Mouse (Mus musculus): ENCODE measurements around the gene Gbx1. TPM values are rescaled to one million over a fixed set of nuclear protein-coding genes. Genes with fewer than 3 reads are reported as not detected.

Gene Gbx1
- total and polyA plus RNA-seq, 2 experiments from 2014 or later: 1.3 to 4.8 TPM

DNA sequence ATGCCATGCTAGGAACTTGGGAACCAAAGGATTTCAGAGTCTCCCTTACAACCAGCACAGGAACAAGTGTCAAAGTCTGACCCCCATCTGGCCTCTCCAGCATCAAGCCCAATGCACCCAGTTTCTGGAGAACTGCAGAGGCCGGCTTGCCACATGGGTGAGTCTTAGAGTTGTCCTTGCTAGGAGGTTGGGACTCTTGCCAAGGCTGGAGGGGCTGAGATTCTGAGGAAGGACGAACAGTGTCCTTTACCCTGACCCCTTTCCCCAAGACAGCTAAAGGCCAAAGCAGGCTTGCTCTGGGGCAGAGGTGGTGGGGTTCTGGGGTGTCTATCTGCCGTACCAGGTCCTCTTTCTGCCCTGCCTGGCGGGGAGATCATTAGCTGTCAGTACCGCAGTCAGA is 9.5 kb upstream of the Gbx1 start:
- TF ChIP-seq CTCF (IDR thresholded peaks at IDR 0.05; ENCODE audit: low read depth): no peak
- WGBS: 46% methylated on average over 5 of the region's 5 CpGs
- H3K9ac ChIP-seq: no peak overlapping the region
- no peak overlapping the region for H3K4me2 ChIP-seq (ENCODE audit: low read depth)
- H3K27me3 ChIP-seq (ENCODE audit: insufficient read depth, low read length): no peaks in the 10 kb centered on the region
- DNase-seq (no peak), ATAC-seq (no peak)
- H3K9me3 ChIP-seq (ENCODE audit: low read length): no peaks in the 10 kb centered on the region
- H3K36me3 ChIP-seq (ENCODE audit: insufficient read depth): no peaks in the 10 kb centered on the region
- no peak overlapping the region for H3K27ac ChIP-seq (ENCODE audit: low read depth, low read length)
- H3K4me3 ChIP-seq (ENCODE audit: low read depth, low read length): no peak overlapping the region
- no peaks in the 10 kb centered on the region for H3K4me1 ChIP-seq (ENCODE audit: insufficient read depth)

DNA sequence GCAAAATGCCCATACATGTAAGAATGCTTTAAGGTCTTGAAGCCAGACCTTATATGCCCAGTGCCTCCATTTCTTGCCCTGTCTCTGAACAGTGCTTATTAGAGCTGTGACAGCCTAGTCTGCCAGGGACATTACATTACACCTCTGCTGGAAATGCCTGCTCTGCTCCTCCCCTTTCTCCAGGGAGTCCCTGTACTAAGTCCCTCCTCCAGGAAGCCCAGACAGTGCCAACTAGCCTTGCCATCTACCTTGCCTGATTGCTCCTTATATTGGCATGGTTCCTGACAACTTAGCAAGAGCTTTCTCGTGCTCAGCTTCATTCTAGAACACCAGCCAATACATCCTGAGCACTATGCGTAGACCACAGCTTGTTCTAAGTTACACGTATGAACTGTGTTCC is 8.7 kb upstream of the Gbx1 start:
- H3K36me3 ChIP-seq (ENCODE audit: insufficient read depth): no peaks in the 10 kb centered on the region
- H3K27me3 ChIP-seq (ENCODE audit: insufficient read depth, low read length): no peaks in the 10 kb centered on the region
- WGBS: 66% methylated on average over 3 of the region's 3 CpGs
- no peak for DNase-seq
- no peaks in the 10 kb centered on the region for H3K4me1 ChIP-seq (ENCODE audit: insufficient read depth)
- no peak overlapping the region for H3K4me3 ChIP-seq (ENCODE audit: low read depth, low read length)
- no peak for TF ChIP-seq CTCF (IDR thresholded peaks at IDR 0.05; ENCODE audit: low read depth)
- no peak overlapping the region for H3K27ac ChIP-seq (ENCODE audit: low read depth, low read length)
- ATAC-seq: no peak
- H3K9me3 ChIP-seq (ENCODE audit: low read length): no peaks in the 10 kb centered on the region
- H3K4me2 ChIP-seq (ENCODE audit: low read depth): no peak overlapping the region
- H3K9ac ChIP-seq: no peak overlapping the region

DNA sequence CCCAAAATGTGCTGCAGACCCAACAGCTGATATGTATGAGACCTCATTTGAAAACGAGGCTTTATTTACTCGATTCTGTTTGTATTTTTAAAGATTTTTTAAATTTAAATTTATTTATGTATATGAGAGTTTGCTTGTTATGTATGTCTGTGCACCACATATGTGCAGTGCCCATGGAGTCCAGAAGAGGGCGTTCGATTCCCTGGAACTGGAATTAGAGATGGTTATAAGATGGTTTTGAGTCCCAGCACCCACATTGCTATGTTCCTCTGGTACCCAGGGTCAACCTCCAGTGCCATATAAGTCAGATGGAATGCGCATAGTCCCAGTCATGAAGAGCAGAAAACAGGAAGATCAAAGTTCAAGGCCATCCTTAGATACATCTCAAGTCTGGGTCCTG is 7.3 kb upstream of the Gbx1 start:
- no peak overlapping the region for H3K4me2 ChIP-seq (ENCODE audit: low read depth)
- no peak overlapping the region for H3K4me3 ChIP-seq (ENCODE audit: low read depth, low read length)
- WGBS: 61% methylated on average over 5 of the region's 5 CpGs
- no peak for ATAC-seq
- no peak for DNase-seq
- no peak overlapping the region for H3K27ac ChIP-seq (ENCODE audit: low read depth, low read length)
- H3K27me3 ChIP-seq (ENCODE audit: insufficient read depth, low read length): 0 out of 2 replicates have a peak, but pooled peaks cover 5% of the 10 kb centered on the region
- H3K4me1 ChIP-seq (ENCODE audit: insufficient read depth): no peaks in the 10 kb centered on the region
- peak; percentile 24; the same call in 1 of the 2 replicates for TF ChIP-seq CTCF (IDR thresholded peaks at IDR 0.05; ENCODE audit: low read depth)
- H3K9me3 ChIP-seq (ENCODE audit: low read length): no peaks in the 10 kb centered on the region
- no peak overlapping the region for H3K9ac ChIP-seq
- H3K36me3 ChIP-seq (ENCODE audit: insufficient read depth): no peaks in the 10 kb centered on the region

DNA sequence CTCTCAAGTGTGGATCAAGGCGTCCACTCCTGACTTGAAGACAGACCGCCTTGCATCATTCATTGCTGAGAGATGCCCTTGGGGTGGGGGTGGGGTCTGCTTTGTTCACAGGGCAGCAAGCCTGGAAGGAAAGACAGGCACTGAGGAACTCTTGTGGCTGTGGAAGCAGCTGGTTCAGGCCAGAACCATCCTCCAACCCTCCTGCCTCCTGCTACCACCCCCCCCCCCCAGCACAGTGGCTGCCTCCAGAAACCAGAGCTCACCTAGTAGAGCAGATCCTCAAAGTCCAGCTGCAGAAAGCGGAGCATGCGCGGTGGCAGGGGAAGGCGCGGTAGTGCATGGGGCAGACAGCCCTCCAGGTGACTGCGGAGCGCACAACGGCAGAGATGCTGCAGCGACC is 6.4 kb upstream of the Gbx1 start:
- WGBS: 57% methylated on average over 11 of the region's 11 CpGs
- peaks cover 13% of the 10 kb centered on the region for H3K27me3 ChIP-seq (ENCODE audit: insufficient read depth, low read length)
- no peak overlapping the region for H3K9ac ChIP-seq
- H3K9me3 ChIP-seq (ENCODE audit: low read length): no peaks in the 10 kb centered on the region
- no peaks in the 10 kb centered on the region for H3K36me3 ChIP-seq (ENCODE audit: insufficient read depth)
- H3K4me2 ChIP-seq (ENCODE audit: low read depth): no peak overlapping the region
- DNase-seq: no peak
- H3K27ac ChIP-seq (ENCODE audit: low read depth, low read length): no peak overlapping the region
- ATAC-seq: no peak
- no peaks in the 10 kb centered on the region for H3K4me1 ChIP-seq (ENCODE audit: insufficient read depth)
- no peak overlapping the region for H3K4me3 ChIP-seq (ENCODE audit: low read depth, low read length)
- no peak for TF ChIP-seq CTCF (IDR thresholded peaks at IDR 0.05; ENCODE audit: low read depth)

DNA sequence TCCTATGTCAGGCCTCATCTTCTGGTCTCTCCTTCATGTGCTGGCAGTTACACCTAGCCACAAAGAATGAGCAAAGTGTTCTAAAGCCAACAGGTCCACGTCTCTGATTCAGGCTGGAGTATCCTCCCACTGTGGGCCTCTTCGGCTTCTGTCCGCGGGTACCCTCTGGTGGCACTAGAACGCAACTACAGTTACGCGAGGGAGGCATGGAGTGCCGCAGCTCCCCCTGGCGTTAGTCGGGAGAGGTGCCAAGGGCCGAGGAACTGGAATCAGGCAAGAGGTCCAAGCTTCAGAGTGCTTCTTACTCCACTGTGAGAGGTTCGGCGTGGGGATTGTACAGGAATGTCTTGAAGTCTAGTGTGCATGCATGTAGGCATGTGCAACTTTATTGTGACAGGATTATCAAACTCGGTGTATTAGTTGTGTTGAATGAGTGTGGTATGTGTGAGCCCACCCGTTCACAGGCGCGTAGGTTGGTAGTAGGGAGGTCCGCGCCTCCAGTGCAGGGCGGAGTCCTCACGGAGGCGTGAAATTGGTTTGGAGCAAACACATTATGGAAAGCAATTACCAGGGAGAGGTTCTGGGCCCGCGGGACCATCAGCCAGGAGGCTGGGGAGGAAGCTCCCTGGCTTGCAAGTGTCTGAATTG is 3.2 kb upstream of the Gbx1 start:
- H3K4me1 ChIP-seq (ENCODE audit: insufficient read depth): no peaks in the 10 kb centered on the region
- no peak overlapping the region for H3K4me3 ChIP-seq (ENCODE audit: low read depth, low read length)
- no peak overlapping the region for H3K27ac ChIP-seq (ENCODE audit: low read depth, low read length)
- TF ChIP-seq CTCF (IDR thresholded peaks at IDR 0.05; ENCODE audit: low read depth): peak; percentile 100
- H3K9me3 ChIP-seq (ENCODE audit: low read length): no peaks in the 10 kb centered on the region
- H3K27me3 ChIP-seq (ENCODE audit: insufficient read depth, low read length): peaks cover 27% of the 10 kb centered on the region
- H3K9ac ChIP-seq: no peak overlapping the region
- no peaks in the 10 kb centered on the region for H3K36me3 ChIP-seq (ENCODE audit: insufficient read depth)
- WGBS: 21% methylated on average over 24 of the region's 24 CpGs
- no peak overlapping the region for H3K4me2 ChIP-seq (ENCODE audit: low read depth)
- DNase-seq (peak; percentile 96), ATAC-seq (peak; percentile 74)

DNA sequence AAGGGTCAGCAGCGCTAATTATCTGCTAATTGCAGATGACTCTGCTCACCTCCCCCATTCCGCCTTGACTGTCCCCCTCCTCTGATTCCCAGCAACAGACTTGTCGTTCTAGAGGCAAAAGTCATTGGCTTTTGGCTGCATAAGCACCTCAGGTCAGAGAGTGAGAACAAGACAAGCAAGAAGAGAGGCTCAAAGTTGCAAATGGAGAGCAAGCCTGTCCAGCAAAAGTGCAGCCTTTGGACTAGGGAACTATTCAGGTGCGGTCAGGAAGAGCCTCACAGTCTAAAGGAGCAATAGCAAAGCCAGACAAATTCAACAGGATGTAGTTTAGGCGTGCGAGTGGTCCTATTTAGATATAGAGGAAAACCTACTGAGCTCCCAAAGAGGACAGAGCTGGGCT is 778 bp upstream of the Gbx1 start:
- no peak for TF ChIP-seq CTCF (IDR thresholded peaks at IDR 0.05; ENCODE audit: low read depth)
- no peaks in the 10 kb centered on the region for H3K36me3 ChIP-seq (ENCODE audit: insufficient read depth)
- H3K9me3 ChIP-seq (ENCODE audit: low read length): no peaks in the 10 kb centered on the region
- DNase-seq (no peak), ATAC-seq (no peak)
- H3K4me3 ChIP-seq (ENCODE audit: low read depth, low read length): no peak overlapping the region
- peaks cover 50% of the 10 kb centered on the region for H3K27me3 ChIP-seq (ENCODE audit: insufficient read depth, low read length)
- WGBS: 20% methylated on average over 6 of the region's 6 CpGs
- H3K27ac ChIP-seq (ENCODE audit: low read depth, low read length): no peak overlapping the region
- no peak overlapping the region for H3K9ac ChIP-seq
- H3K4me2 ChIP-seq (ENCODE audit: low read depth): no peak overlapping the region
- H3K4me1 ChIP-seq (ENCODE audit: insufficient read depth): no peaks in the 10 kb centered on the region

- Histone ChIP-seq H3K9me3 (ENCODE audit: low read length) (no peaks in the 10 kb centered on the region), H3K27ac (ENCODE audit: low read depth, low read length) (no peak overlapping the region), H3K4me2 (ENCODE audit: low read depth) (peak overlapping the region; percentile 88), H3K4me3 (ENCODE audit: low read depth, low read length) (peak overlapping the region; percentile 44), H3K4me1 (ENCODE audit: insufficient read depth) (no peaks in the 10 kb centered on the region), H3K36me3 (ENCODE audit: insufficient read depth) (no peaks in the 10 kb centered on the region), H3K9ac (peak overlapping the region; percentile 43; the same call in 1 of the 2 replicates), H3K27me3 (ENCODE audit: insufficient read depth, low read length) (peaks cover 62% of the 10 kb centered on the region)
- peak; percentile 59 for ATAC-seq
- TF ChIP-seq CTCF (IDR thresholded peaks at IDR 0.05; ENCODE audit: low read depth): no peak
- DNase-seq: no peak
- under 1% methylated on average over 62 of the region's 109 CpGs for WGBS
These were observed 663 bp downstream of the Gbx1 start for GRCm38 (mm10) chr5:24526190-24526888.

All from forebrain, postnatal 0 days (tissue).